Mouse (Mus musculus): ENCODE results near the gene Gpbp1.

GRCm38 (mm10) chr13:111410831-111411230, 79.1 kb downstream of the Gpbp1 start:
- TF ChIP-seq POLR2A (IDR thresholded peaks at IDR 0.05; ENCODE audit: insufficient read length, low read depth) (no peak), MAX (IDR thresholded peaks at IDR 0.05; ENCODE audit: low read depth) (no peak), POLR2AphosphoS2 (IDR thresholded peaks at IDR 0.05; ENCODE audit: insufficient read length, low read depth) (no peak), CEBPB (IDR thresholded peaks at IDR 0.05; ENCODE audit: insufficient read depth, poor library complexity, severe bottlenecking) (no peak), TCF3 (IDR thresholded peaks at IDR 0.05; ENCODE audit: insufficient read length, low read depth) (no peak)

Data from myocyte (in vitro differentiated cells).